Mouse (Mus musculus) ES-E14 (cell line): ENCODE data around the gene Arpc5l. TPM values are rescaled to one million over a fixed set of nuclear protein-coding genes. Genes with fewer than 3 reads are reported as not detected.
A peak's percentile ranks its signal among the peaks of the same experiment; 100 is the strongest.

ENCODE experiments used
- DNase-seq: peaks from one replicate; pipeline ENCODE4 v3.0.0-alpha.2; 2013; ENCODE audit warnings: low read depth, low spot score
- H3K27ac ChIP-seq: 2 replicates; pipeline ENCODE4 v1.5.1; 2012; ENCODE audit warnings: low read depth, mild to moderate bottlenecking, low read length, moderate library complexity, mixed read lengths; ENCODE audit not compliant: poor library complexity, insufficient read depth, severe bottlenecking
- H3K36me3 ChIP-seq: 2 replicates; pipeline ENCODE4 v1.6.1; 2012; ENCODE audit warnings: mild to moderate bottlenecking, low read length, moderate library complexity, mixed read lengths; ENCODE audit not compliant: control insufficient read depth, poor library complexity, insufficient read depth, severe bottlenecking
- H3K4me1 ChIP-seq, 2 experiments: fragments of 150-350 bp in 1 of 2; sonication (generic) in 1 of 2; 2 replicates each; pipeline ENCODE4 v1.6.1; 2012; ENCODE audit warnings: low read length in 2 of 2, mild to moderate bottlenecking in 1 of 2, mixed read lengths in 1 of 2; ENCODE audit not compliant: control insufficient read depth in 2 of 2, insufficient read depth in 2 of 2, poor library complexity in 1 of 2
- H3K4me3 ChIP-seq, 2 experiments: fragments of 150-350 bp in 1 of 2; sonication (generic) in 1 of 2; 2 replicates each; pipeline ENCODE4 v1.5.1; 2012; ENCODE audit warnings: low read length in 2 of 2, low read depth in 1 of 2, mild to moderate bottlenecking in 1 of 2, mixed read lengths in 1 of 2; ENCODE audit not compliant: insufficient read depth in 1 of 2, poor library complexity in 1 of 2, severe bottlenecking in 1 of 2
- H3K9ac ChIP-seq: 2 replicates; pipeline ENCODE4 v1.6.1; 2012; ENCODE audit warnings: low read depth, mild to moderate bottlenecking, low read length, mixed read lengths; ENCODE audit not compliant: poor library complexity, insufficient read depth, severe bottlenecking
- H3K9me3 ChIP-seq: fragments of 150-350 bp; sonication (generic); 2 replicates; pipeline ENCODE4 v1.6.1; 2012; ENCODE audit warnings: low read depth, mild to moderate bottlenecking, low read length; ENCODE audit not compliant: control insufficient read depth, insufficient read depth
- CHD2 ChIP-seq: IDR thresholded peaks from 2 replicates; pipeline ENCODE4 v1.6.1; 2014; ENCODE audit warnings: mild to moderate bottlenecking, low read depth, low read length, inconsistent platforms
- HCFC1 ChIP-seq: IDR thresholded peaks from 2 replicates; pipeline ENCODE4 v1.6.1; 2012; ENCODE audit warnings: low read length, inconsistent platforms, borderline replicate concordance; ENCODE audit not compliant: insufficient read depth
- MAFK ChIP-seq: IDR thresholded peaks from 2 replicates; pipeline ENCODE4 v1.6.1; 2014; ENCODE audit warnings: mild to moderate bottlenecking, low read depth, low read length, inconsistent platforms; ENCODE audit not compliant: insufficient read depth
- ZC3H11A ChIP-seq: IDR thresholded peaks from 2 replicates; pipeline ENCODE4 v1.6.1; 2012; ENCODE audit warnings: low read depth, mild to moderate bottlenecking, inconsistent platforms, low read length, borderline replicate concordance
- ZNF384 ChIP-seq: IDR thresholded peaks from 2 replicates; pipeline ENCODE4 v1.6.1; 2012; ENCODE audit warnings: low read depth, low read length, inconsistent platforms
- in situ Hi-C, 2 experiments: fragments of 600-800 bp; cut with MboI; formaldehyde crosslinking; loops; one replicate each; pipeline ENCODE4 v1.15.1; 2025; ENCODE audit warnings: low sequenced_read_pairs in 2 of 2, inconsistent platforms in 1 of 2; ENCODE audit not compliant: unreplicated experiment in 2 of 2
- total RNA-seq: library from RNA; depleted of rRNA; stranded (reverse); fragments of 300-350 nt; gene quantifications from 2 replicates; pipeline ENCODE4 v1.2.3, GENCODE M21; 2012; rRNA removed

Gene Arpc5l
- total RNA-seq, result 42.0 and 58.4 TPM in 2 replicates

DNA sequence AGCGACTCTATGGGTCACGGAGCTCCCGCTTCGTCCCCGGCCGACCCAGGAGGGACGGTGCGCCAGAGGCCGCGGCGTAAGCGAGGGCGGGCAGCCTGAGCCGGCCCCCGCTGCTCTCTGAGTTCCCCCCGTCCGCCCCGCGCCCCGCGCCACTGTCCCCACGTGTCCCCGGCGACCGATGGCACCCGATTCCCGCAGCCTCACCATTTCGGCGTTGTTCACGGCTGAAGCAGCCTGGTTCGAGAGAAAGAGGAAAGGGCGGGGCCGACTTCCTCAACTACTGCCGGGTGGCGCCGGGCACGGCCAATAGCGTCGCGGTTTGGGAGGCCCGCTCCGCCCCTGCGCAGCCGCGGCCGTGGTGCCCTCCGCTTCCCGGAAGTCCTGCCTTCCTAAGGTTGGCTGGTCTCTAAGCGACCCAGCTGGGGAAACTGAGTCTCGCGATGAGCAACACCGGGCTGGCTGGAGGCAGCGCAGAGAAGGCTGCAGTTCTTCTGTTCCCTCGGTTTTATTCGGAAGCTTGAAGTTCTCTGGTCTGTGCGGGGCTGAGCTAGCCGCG, at the start of gene Arpc5l:
Gene Arpc5l, plus strand, starts transcription at position 469 of the 556 bp plus-strand sequence.
- in situ Hi-C loops, result no loop called here
- peaks cover 44% of the 10 kb centered on the region for H3K36me3 ChIP-seq
- peak within 1 kb of the TSS; percentile 85 to 92 for H3K4me3 ChIP-seq
- peak within 1 kb of the TSS; percentile 93 for H3K9ac ChIP-seq
- peak; percentile 95 for TF ChIP-seq CHD2
- TF ChIP-seq ZNF384, result no peak
- 0 out of 2 replicates have a peak, but pooled peaks have one; percentile 43 for TF ChIP-seq HCFC1
- no peak for TF ChIP-seq ZC3H11A
- peaks cover 4 to 17% of the 10 kb centered on the region in 2 experiments; a peak in 3 of 4 replicates for H3K4me1 ChIP-seq
- peak; percentile 88 for DNase-seq
- no peaks in the 10 kb centered on the region for H3K9me3 ChIP-seq
- H3K27ac ChIP-seq, result peak within 1 kb of the TSS; percentile 89

DNA sequence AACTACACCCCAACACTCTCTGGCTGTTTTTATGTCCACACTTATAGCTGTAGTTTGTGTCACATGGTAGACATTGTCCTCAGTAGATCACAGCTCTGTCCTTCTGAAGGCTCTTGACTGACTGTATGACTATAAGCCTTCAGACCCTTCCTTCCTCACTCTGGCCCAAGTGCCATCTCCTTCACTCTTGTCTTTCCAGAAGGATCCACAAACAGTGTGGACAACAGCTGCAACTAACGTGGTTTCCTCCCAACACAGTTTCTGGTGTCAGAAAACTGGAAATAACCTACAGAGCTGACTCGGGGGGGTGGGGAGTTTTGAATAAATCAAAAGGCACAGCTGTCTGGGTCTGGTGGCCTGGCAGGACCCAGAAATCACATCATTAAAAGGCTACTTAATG, 49.1 kb upstream of the Arpc5l start:
- in situ Hi-C loops, result no loop called here
- no peaks in the 10 kb centered on the region for H3K9me3 ChIP-seq
- H3K9ac ChIP-seq, result no peak overlapping the region
- DNase-seq, result no peak
- H3K27ac ChIP-seq, result no peak overlapping the region
- H3K4me3 ChIP-seq, result no peak overlapping the region
- no peaks in the 10 kb centered on the region for H3K36me3 ChIP-seq
- H3K4me1 ChIP-seq, result no peaks in the 10 kb centered on the region
- TF ChIP-seq MAFK (no peak), ZC3H11A (no peak), ZNF384 (no peak), CHD2 (no peak), HCFC1 (no peak)

DNA sequence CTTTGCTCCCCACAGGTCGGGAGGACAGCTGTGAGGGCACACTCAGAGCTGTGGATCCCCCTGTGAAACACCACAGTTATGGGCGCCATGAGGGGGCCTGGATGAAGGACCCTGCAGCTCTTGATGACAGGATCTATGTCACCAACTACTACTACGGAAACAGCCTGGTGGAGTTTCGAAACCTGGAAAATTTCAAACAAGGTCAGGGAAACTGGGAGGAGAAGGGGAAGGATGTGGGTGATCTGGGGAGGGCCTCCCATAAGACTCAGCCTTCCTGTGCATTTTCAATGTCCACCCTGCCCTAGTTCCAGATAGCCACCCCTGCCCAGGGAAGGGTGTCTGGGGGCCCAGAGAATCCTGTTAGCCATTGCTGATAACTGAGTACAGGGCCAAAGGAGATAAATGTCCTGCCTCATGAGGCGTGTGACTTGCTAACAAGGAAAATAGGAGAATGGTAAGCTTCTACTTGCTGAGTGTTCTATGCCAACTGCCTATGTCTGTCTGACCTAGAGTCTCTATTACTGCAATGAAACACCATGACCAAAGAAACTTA, 47.4 kb upstream of the Arpc5l start:
- Histone ChIP-seq H3K4me1 (no peaks in the 10 kb centered on the region), H3K9me3 (no peaks in the 10 kb centered on the region), H3K27ac (no peak overlapping the region), H3K4me3 (no peak overlapping the region), H3K36me3 (no peaks in the 10 kb centered on the region), H3K9ac (no peak overlapping the region)
- TF ChIP-seq ZNF384 (no peak), HCFC1 (no peak), CHD2 (no peak), MAFK (no peak), ZC3H11A (no peak)
- no peak for DNase-seq
- in situ Hi-C loops, result no loop called here

DNA sequence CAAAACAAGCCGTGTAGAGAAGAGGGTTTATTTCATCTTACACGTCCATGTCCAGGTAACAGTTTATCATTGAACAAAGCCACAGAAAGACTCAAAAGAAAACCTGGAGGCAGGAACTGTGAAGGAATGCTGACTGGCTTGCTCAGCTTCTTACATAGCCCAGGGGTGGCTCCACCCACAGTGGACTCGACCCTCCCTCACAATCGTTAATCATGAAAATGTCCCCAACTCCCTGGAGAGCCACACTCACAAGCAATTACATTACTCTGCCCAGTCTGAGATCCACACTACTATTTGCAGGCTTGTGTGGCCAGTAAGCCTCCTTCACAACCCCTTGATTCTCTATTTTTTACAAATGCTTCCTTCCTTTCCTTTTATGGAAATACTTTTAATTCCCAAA, 41.0 kb upstream of the Arpc5l start:
- in situ Hi-C loops, result no loop called here
- no peak overlapping the region for H3K4me3 ChIP-seq
- H3K36me3 ChIP-seq, result no peaks in the 10 kb centered on the region
- no peak for TF ChIP-seq ZC3H11A
- TF ChIP-seq MAFK, result no peak
- no peak for TF ChIP-seq HCFC1
- TF ChIP-seq ZNF384, result no peak
- no peak for TF ChIP-seq CHD2
- H3K9ac ChIP-seq, result no peak overlapping the region
- peaks cover 0 to 2% of the 10 kb centered on the region in 2 experiments; a peak in 1 of 4 replicates for H3K4me1 ChIP-seq
- DNase-seq, result no peak
- H3K27ac ChIP-seq, result no peak overlapping the region
- no peaks in the 10 kb centered on the region for H3K9me3 ChIP-seq
